Mouse (Mus musculus): Measurements from ENCODE around the gene Wdr25. TPM values are rescaled to one million over a fixed set of nuclear protein-coding genes. Genes with fewer than 3 reads are reported as not detected.

Wdr25 gene
- polyA plus RNA-seq, 1 experiment, result 13.7 TPM

GRCm38 (mm10) chr12:108855081-108855480 is 38.4 kb upstream of the Wdr25 start:
- Histone ChIP-seq H3K27me3 (ENCODE audit: control insufficient read depth, insufficient read depth, low read length) (no peaks in the 10 kb centered on the region), H3K4me1 (replicated peaks; ENCODE audit: control insufficient read depth, insufficient read depth, low read length) (0 out of 2 replicates have a peak, but pooled peaks cover 4% of the 10 kb centered on the region), H3K4me3 (ENCODE audit: control insufficient read depth, insufficient read depth, low read length) (no peak overlapping the region), H3K36me3 (ENCODE audit: control insufficient read depth, insufficient read depth, low read length) (no peaks in the 10 kb centered on the region), H3K27ac (ENCODE audit: control insufficient read depth, insufficient read depth, low read length) (no peak overlapping the region)
- no peak for DNase-seq
- TF ChIP-seq POLR2A (IDR thresholded peaks at IDR 0.05; ENCODE audit: control insufficient read depth, extremely low read depth, insufficient read depth, low read length, poor library complexity) (no peak), CTCF (IDR thresholded peaks at IDR 0.05; ENCODE audit: borderline replicate concordance, control insufficient read depth, extremely low read depth, insufficient read depth, low read length, poor library complexity) (no peak)
- 97% methylated on average over 10 of the region's 10 CpGs for WGBS

GRCm38 (mm10) chr12:108856186-108856585 is 37.2 kb upstream of the Wdr25 start:
- DNase-seq, result no peak
- Histone ChIP-seq H3K27me3 (ENCODE audit: control insufficient read depth, insufficient read depth, low read length) (no peaks in the 10 kb centered on the region), H3K36me3 (ENCODE audit: control insufficient read depth, insufficient read depth, low read length) (no peaks in the 10 kb centered on the region), H3K27ac (ENCODE audit: control insufficient read depth, insufficient read depth, low read length) (no peak overlapping the region), H3K4me1 (replicated peaks; ENCODE audit: control insufficient read depth, insufficient read depth, low read length) (0 out of 2 replicates have a peak, but pooled peaks cover 4% of the 10 kb centered on the region), H3K4me3 (ENCODE audit: control insufficient read depth, insufficient read depth, low read length) (no peak overlapping the region)
- WGBS, result 88% methylated on average over 8 of the region's 8 CpGs
- TF ChIP-seq POLR2A (IDR thresholded peaks at IDR 0.05; ENCODE audit: control insufficient read depth, extremely low read depth, insufficient read depth, low read length, poor library complexity) (no peak), CTCF (IDR thresholded peaks at IDR 0.05; ENCODE audit: borderline replicate concordance, control insufficient read depth, extremely low read depth, insufficient read depth, low read length, poor library complexity) (no peak)

- no peak for TF ChIP-seq POLR2A (IDR thresholded peaks at IDR 0.05; ENCODE audit: control insufficient read depth, extremely low read depth, insufficient read depth, low read length, poor library complexity)
- no peak for TF ChIP-seq CTCF (IDR thresholded peaks at IDR 0.05; ENCODE audit: borderline replicate concordance, control insufficient read depth, extremely low read depth, insufficient read depth, low read length, poor library complexity)
- Histone ChIP-seq H3K36me3 (ENCODE audit: control insufficient read depth, insufficient read depth, low read length) (no peaks in the 10 kb centered on the region), H3K4me3 (ENCODE audit: control insufficient read depth, insufficient read depth, low read length) (no peak overlapping the region), H3K27ac (ENCODE audit: control insufficient read depth, insufficient read depth, low read length) (no peak overlapping the region), H3K27me3 (ENCODE audit: control insufficient read depth, insufficient read depth, low read length) (no peaks in the 10 kb centered on the region), H3K4me1 (replicated peaks; ENCODE audit: control insufficient read depth, insufficient read depth, low read length) (no peaks in the 10 kb centered on the region)
- 88% methylated on average over 7 of the region's 7 CpGs for WGBS
- DNase-seq, result no peak
Measured at GRCm38 (mm10) chr12:108857109-108857508, 36.3 kb upstream of the Wdr25 start.

- Histone ChIP-seq H3K4me1 (replicated peaks; ENCODE audit: control insufficient read depth, insufficient read depth, low read length) (no peaks in the 10 kb centered on the region), H3K27me3 (ENCODE audit: control insufficient read depth, insufficient read depth, low read length) (no peaks in the 10 kb centered on the region), H3K36me3 (ENCODE audit: control insufficient read depth, insufficient read depth, low read length) (no peaks in the 10 kb centered on the region), H3K4me3 (ENCODE audit: control insufficient read depth, insufficient read depth, low read length) (no peak overlapping the region), H3K27ac (ENCODE audit: control insufficient read depth, insufficient read depth, low read length) (no peak overlapping the region)
- WGBS, result 89% methylated on average over 7 of the region's 7 CpGs
- DNase-seq, result no peak
- no peak for TF ChIP-seq POLR2A (IDR thresholded peaks at IDR 0.05; ENCODE audit: control insufficient read depth, extremely low read depth, insufficient read depth, low read length, poor library complexity)
- TF ChIP-seq CTCF (IDR thresholded peaks at IDR 0.05; ENCODE audit: borderline replicate concordance, control insufficient read depth, extremely low read depth, insufficient read depth, low read length, poor library complexity), result no peak
Measured at GRCm38 (mm10) chr12:108857589-108858184, 35.7 kb upstream of the Wdr25 start.

GRCm38 (mm10) chr12:108858486-108858885 is 34.9 kb upstream of the Wdr25 start:
- DNase-seq, result no peak
- no peaks in the 10 kb centered on the region for H3K36me3 ChIP-seq (ENCODE audit: control insufficient read depth, insufficient read depth, low read length)
- no peak overlapping the region for H3K27ac ChIP-seq (ENCODE audit: control insufficient read depth, insufficient read depth, low read length)
- H3K27me3 ChIP-seq (ENCODE audit: control insufficient read depth, insufficient read depth, low read length), result no peaks in the 10 kb centered on the region
- H3K4me3 ChIP-seq (ENCODE audit: control insufficient read depth, insufficient read depth, low read length), result no peak overlapping the region
- WGBS, result 93% methylated on average over 5 of the region's 5 CpGs
- TF ChIP-seq POLR2A (IDR thresholded peaks at IDR 0.05; ENCODE audit: control insufficient read depth, extremely low read depth, insufficient read depth, low read length, poor library complexity), result no peak
- no peak for TF ChIP-seq CTCF (IDR thresholded peaks at IDR 0.05; ENCODE audit: borderline replicate concordance, control insufficient read depth, extremely low read depth, insufficient read depth, low read length, poor library complexity)
- no peaks in the 10 kb centered on the region for H3K4me1 ChIP-seq (replicated peaks; ENCODE audit: control insufficient read depth, insufficient read depth, low read length)

- no peaks in the 10 kb centered on the region for H3K27me3 ChIP-seq (ENCODE audit: control insufficient read depth, insufficient read depth, low read length)
- no peak overlapping the region for H3K27ac ChIP-seq (ENCODE audit: control insufficient read depth, insufficient read depth, low read length)
- TF ChIP-seq POLR2A (IDR thresholded peaks at IDR 0.05; ENCODE audit: control insufficient read depth, extremely low read depth, insufficient read depth, low read length, poor library complexity) (no peak), CTCF (IDR thresholded peaks at IDR 0.05; ENCODE audit: borderline replicate concordance, control insufficient read depth, extremely low read depth, insufficient read depth, low read length, poor library complexity) (no peak)
- DNase-seq, result no peak
- peaks cover 4% of the 10 kb centered on the region; the same call in 1 of the 2 replicates for H3K36me3 ChIP-seq (ENCODE audit: control insufficient read depth, insufficient read depth, low read length)
- H3K4me1 ChIP-seq (replicated peaks; ENCODE audit: control insufficient read depth, insufficient read depth, low read length), result no peaks in the 10 kb centered on the region
- no peak overlapping the region for H3K4me3 ChIP-seq (ENCODE audit: control insufficient read depth, insufficient read depth, low read length)
- WGBS, result 95% methylated on average over 6 of the region's 6 CpGs
Measured at GRCm38 (mm10) chr12:108865007-108865494, 28.4 kb upstream of the Wdr25 start.

All from thymus, adult 2 months (tissue).